Mouse (Mus musculus) lung, postnatal 36 days (tissue): ENCODE measurements around the gene Cuta.

ENCODE experiments used
- DNase-seq: peaks from one replicate; pipeline ENCODE4 v3.0.0; 2022; ENCODE audit warnings: mixed read lengths

Gene Cuta

DNA sequence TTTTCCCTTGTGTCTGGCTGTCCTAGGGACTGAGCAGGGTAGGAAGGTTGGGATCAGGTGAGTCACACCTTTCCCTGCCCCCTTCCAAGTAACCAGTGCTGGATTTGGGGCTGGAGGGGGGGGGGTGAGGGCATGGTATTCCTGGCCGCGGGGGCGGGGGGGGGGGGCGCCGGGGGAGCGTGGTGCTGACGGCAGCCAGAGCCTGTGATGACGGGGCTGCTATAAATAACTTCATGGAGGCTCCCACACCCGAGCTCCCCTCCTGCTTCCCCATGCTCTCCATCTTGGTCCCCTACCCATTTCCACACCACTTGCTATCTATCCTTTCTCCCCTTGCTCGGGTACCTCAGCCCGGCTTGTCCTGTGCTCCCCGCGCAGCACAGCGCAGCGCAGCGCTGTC lies 14.4 kb upstream of the Cuta start:
- DNase-seq: no peak

DNA sequence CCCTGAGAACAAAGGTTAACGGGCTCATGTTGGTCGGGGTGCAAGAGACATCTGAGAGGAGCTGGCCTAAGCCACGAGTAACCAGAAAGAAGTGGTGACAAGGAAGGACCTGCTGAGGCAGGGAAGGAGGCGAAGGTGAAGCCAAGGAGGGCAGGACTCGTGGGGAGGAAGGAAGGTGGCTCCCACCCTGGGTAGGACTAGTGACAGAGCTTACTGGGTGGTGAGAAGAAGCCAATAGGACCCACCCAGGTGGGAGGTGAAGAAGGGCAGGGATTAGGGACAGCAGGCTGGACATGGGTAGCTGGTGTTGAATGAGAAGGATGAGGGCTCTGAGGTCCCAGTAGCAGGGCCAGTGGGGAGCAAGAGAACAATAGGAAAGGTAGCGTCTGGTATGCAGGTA lies 13.8 kb upstream of the Cuta start:
- no peak for DNase-seq

DNA sequence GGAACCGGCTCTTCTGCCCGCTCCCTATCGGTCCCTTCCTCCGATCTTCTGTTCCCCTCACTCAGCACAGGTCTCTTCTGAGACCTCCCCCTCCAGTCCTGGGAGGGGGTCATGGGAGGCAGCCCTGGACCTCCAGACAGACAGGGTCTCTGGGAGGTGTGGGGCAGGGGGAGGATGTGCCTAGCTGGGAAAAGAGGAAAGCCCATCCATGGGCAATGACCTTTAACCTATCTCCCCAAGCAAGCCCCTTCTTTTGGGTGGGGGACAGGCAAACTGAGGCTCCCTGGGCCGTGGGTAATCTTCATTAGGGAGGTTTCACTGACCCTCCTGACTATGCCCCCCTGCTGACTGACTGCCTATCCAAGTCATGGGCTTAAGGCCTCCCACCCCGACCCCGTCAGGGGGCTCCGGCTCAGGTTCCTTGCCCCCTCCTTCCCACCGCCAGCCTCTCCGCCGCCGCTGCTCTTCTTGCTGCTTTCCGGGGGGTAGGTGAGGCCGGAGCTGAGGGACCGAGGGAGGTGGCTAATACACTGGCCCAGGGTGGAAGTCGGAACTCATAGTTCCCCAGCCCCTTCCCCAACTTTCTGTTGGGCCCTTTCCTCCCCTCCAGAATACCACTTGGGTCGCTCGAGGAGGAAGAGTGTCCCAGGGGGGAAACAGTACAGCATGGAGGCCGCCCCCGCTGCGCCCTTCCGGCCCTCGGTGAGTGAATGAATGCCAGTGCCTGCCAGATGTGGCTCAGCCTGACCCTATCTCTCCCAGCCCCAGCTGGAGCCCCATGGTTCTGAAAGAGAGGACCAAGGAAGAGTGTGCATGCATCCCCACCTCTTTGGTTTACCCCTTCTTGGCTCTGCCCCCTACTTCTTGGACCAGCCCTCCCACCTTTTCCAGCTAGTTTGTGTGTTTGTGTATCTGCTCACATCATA lies 12.8 kb upstream of the Cuta start:
- no peak for DNase-seq

DNA sequence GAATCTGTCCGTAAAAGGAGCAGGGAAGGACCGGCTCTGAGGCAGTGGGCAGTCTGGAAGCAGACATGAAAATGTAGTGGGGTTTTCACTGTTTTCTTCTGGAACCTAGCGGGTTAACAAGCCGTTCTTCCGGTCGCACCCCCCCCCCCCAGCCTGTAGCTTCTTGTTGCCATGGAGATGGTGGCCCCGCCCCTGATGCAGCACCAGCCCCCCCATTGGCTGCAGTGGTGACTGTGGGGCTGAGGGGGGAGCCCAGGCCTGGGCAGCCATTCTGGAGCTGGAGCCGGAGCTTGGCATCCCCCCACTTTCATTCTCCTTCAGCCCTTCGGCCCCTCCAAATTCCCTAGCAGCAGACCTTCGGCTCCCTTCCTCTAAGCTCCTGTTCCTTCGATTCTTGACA lies 12.0 kb upstream of the Cuta start:
- peak; percentile 80 for DNase-seq

DNA sequence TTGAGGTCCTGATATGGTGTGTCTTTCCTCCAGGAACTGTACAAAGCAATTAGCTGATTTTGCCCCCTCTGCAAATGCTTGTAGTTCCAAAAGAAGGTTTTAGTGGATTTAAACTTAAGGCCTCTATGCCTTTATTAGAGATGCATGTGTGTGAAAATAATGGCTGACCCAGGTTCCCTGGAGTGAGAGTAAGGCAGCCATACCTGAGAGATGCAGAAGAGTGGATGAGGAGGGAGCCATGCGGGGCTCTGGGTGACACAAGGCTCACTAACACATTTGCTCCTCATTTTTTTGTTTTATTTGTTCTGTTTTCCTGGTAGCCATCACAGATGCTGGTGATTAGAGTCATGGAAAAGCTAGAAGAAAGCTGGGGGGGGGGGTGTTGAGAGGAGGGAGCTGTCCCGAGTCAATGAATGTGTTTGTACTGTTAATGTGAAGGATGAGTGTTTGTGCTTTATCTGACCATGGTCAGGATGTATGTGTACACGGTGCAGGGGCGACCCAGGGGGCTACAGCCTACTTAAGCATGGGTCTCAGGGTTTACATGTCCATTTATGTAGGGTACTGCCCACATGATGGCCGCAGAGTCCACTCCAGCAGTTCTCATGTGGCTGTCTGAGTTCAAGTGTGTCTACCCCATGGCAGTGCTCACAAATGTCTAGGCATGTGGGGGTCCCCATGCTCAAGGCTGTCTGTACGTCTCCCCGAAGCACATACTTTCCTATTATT lies 11.4 kb upstream of the Cuta start:
- DNase-seq: no peak

DNA sequence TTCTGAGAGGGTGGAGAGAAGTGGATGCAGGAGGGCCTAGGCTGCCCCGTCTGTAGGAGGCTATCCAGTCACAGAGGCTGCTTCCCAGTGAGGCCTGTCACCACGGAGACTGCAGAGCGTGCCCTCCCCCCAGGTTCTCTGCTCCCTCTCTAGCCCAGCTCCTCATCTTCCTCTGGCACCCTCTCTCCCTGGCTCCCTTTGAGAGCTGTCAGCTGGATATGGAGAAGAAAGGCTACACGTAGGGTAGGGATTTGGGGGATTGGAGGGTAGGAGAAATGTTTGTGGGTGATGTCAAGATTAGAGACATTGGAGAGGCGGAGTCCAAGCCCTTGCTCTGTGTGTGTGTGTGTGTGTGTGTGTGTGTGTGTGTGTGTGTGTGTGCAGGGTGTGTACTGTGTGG lies 10.5 kb upstream of the Cuta start:
- no peak for DNase-seq

DNA sequence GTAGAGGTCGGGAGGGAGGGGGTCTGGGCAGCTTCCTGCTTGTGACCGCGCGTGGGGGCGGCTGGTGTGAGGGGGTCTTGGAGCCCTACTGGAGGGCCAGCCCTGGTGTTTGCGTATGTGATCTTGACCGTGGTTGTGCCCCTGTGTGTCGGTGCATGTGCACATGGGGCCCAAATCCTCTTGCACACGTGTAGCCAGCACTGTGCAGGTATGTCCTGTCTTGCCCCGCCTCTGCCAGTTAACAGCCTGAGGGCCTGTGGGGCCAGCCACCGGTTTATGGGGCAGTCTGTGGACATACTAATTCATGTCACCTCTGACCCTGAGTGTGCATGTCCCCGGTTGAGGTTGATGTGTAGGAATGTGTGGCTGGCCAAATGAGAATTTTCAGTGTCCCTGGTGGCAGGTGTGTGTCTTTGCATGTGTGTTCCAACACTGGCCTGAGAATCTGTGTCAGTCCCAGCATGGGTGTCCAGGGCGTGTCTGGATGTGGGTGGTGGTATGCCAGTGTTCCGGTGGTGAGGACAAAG lies 9.7 kb upstream of the Cuta start:
- DNase-seq: no peak

DNA sequence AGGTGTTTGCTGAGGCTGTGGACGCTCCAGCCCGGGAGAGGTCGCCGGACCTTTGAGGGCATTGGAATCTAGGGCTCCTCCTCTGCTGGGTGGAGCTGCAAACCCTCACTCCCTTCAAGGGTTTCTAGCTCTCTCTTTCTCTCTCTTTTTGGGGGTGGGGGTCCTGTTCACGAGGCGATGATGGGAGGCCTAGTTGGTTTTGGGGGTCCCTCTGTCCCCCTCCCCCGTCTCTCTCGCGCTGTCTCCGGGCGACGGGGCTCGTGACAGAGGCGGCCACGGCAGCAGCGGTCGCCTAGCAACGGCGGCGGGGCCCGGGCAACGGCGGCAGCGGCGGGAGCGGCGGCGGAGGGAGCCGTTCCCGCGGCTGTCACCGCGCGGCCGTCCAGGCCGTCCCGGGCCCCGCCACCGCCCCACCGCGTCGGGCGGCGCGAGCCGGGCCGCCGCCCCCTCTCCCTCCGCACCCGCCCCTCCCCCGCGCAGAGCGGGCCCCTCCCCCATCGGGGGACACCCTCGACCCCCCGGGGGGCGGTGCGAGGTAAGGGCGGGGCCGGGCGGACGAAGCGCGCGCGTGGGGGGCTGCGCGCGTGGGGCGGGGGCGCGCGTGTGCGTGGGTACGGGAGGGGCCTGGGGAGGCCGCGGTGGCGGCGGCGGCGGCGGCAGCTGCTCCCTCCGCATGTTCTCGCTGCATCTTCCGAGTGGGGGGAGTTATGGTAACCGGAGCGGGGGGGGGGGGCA lies 9.1 kb upstream of the Cuta start:
- DNase-seq: peak; percentile 46

DNA sequence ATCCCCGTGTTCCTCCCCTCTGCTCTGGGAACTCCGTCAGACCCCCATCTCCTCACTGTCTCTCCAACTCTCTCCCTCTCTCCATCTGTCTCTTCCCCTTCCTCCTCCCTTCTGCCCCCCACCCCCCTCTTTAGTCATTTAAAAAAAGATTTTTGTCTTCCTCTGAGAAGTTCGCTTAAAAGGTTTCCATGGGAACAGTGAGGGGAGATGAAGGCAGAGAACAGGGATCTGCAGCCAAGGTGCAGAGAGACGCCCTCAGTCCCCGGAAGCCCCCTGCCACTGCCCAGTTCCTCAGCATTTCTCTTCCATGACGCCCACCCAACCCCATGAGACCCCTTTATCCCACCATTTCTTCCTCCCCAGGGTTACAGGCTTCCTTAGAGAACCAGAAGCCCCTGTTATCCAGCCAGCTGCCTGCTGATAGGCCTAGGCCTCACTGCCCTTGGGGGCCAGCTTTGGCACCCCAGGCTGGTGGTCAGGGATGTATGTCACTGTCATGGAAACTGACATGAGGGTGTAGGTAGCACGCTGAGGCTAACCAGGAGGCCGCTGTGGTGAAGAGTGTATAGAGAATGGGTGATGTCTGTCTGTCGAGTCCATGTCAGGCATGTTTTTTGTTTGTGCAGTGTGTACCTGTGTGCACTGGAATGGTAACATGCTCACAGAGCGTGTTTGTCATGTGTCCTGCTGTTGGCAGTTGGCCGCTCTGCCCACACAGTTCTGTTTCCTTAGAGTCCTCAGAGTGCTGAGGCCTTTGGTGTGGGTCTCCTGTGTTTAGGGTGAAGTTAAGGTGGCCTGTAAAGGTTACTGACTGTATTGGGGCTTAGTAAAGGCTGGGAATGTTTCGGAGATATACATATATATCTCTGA lies 8.1 kb upstream of the Cuta start:
- no peak for DNase-seq

DNA sequence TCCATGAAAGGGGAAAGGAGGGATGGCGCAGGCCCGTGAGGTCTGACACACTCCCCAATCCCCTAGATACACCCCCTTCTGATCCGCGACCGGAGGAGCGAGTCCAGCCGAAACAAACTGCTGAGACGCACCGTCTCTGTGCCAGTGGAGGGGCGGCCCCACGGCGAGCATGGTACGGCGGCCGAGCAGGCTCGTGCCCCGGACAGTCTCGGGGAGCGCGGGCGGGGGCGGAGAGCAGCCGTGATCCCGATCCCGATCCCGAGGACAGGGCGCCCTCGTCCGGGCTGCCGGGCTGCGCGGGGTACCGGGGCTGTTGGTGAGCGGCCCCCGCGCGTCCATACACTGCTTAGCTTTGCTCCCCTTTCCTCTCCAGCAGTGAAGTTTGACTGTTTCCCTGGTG lies 7.2 kb upstream of the Cuta start:
- DNase-seq: peak; percentile 83

DNA sequence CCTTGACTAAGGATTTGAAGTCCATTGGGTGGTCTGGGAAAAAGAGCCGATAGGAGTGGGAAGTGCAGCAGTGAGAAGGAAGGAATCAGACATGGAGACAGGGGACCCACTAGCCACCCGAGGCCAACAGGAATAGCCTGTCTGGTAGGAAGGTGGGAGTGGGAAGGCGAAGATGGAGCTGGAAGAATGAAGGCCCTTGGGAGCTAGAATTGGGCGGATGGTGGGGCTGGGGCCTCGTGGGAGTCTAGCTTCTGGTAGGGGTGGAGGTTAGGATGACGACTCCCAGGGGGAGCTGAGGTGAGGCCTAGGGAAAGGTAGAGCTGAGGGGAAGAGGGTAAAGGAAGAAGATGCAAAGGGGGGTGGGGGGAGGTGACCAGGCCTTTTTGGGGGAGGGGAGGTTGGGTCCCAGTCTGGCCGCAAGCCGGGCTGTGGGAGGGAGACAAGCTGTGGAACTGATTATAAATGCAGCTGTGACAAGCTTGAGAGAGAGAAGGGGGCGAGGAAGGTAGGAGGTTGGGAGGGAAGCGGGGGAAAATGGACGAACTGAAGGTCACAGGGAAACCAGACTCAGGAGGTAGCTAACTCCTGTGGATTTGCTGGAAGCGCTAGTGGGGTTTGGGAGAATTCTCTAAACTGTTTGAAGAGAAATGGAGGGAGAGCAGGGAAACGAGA lies 6.6 kb upstream of the Cuta start:
- DNase-seq: no peak

DNA sequence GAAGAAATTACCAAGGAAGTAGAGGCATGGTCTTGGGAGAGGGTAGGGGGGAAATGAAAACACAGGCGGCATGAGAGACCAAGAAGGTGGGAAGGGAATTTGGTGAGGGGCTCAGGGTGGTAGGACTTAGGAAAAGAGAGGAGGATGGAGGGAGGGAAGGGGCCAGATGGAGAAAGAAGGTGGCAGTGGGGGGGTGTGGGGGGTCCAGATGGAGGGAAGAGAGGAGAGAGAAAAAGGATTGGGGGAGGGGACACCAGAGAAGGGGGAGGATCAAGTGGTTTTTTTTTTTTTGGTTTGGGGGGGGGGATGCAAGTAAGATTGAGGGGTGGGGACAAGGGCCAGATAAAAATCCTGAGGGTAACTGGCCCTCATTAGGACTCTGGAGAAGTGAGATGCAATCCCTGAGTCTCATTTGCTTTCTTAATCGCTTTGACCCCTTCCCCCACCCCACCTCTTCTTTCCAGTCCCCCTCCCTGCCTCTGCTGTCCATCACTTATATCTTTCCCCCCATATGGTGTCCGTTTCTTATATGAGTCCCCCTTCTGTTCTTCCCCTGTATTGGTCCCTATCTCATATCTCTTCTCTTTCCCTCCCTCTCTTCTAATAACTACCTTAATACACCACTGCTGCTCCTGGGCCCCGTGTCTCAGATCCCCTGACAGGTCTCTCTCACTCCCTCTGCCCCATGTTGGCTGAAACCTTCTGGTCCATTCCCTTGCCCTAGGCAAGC lies 2.6 kb upstream of the Cuta start:
- no peak for DNase-seq

DNA sequence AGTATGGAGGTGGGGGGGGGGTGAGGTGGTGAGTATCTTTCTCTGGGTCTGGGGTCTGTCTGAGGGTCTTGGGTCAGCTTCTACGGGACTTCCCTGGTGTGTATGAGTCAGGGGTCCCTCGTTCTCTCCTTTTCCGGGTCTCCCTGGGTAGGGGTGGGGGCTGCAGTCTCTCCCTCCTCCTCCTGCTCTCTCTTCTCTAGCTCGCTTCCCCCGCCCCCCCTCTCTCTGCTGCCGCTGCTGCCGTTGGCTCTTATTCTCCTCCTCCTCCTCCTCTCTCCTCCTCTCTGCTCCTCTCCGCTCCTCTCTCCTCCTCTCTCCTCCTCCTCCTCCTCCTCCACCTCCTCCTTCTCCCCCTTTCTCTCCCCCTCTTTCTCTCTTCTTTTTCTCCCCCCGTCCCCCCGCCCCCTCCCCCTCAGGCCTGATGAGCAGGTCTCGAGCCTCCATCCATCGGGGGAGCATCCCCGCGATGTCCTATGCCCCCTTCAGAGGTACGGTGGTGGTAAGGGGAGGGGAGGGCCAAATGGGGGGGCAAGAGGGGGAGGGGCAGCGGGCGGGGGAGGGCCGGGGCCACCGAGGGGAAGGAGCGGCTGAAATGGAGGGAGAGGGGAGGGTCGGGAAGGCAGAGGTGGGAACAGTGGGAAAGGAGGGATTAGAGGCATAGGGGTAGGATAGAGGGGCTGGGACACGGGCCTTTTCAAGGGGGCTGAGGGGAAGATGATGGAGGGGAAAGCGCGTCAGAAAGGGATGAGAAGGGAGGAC lies 1.8 kb upstream of the Cuta start, which contains the start of gene Syngap1:
TSS of gene Syngap1 (plus strand) at position 223 of the 759 bp plus-strand sequence.
- DNase-seq: no peak

DNA sequence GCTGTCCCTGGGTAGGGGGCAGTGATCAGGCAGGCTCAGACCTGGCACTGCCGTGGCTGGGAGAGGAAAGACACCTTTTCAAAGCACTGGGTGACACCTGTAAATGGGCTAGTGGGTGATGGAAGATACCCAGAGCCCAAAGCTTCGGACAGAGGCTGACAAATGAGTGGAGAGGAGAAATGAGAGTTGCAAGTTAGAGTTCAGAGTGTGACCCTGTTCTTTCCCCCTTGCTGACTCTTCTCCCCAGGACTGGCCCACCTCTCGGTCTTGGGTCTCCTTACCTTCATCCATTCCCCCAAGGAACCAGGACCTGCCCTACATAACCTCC lies 568 bp upstream of the Cuta start:
- no peak for DNase-seq

DNA sequence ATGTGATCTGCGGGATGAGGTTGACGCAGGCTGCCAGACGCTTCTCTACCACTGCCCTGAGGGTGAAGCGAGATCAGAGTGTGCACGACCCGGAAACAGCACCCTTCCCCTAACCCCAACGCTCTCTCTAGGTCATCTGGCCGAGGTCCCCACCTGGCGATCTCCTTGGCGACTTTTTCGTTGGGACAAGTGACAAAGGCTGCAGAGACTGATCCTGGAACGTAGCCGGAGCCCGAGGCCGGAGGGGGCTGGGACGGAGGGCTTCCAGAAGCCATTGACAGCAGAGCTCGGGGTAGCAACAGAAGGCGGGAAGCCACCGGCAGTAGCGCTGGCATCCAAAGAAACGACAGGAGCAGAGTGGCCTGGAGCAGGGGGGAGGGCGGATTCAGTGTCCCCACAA lies 638 bp downstream of the Cuta start:
- DNase-seq: no peak

DNA sequence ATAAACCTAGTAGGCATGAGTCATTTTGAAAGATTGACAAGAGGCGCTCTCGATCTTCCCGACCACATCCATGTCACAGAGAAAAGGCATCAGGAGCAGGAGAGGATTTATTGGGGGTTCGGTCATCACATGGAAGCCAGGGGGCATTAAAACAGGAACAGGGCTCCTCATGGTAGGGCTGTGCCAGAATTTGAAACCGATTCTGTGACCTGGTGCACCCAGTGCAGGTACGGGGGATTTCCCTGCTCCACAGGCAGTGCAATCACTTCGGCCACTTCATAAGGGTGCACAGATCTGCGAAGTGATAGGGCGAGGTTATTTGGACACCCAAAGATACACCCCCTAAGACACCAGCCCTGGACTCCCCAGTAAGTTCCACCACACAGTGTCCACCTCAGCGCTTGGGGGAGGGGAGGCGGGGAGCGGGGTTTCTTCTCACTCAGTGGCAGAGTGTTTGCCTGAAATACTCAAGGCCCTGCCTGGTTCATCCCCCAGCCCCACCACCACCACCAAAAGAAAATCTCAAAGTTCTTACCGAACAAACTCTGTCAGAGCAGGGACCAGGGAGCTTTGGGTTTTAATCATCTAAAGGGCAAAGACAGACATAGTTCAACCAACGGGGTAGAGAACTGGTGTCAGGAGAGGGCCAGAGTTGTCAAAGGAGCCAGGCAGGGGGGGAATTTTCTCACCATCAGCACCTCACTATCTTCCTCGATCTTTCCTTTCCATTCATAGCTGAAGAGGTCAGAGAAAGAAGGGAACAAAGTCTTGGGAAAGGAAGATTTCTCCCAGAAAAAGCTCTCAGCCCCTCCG lies 1.3 kb downstream of the Cuta start:
- no peak for DNase-seq

DNA sequence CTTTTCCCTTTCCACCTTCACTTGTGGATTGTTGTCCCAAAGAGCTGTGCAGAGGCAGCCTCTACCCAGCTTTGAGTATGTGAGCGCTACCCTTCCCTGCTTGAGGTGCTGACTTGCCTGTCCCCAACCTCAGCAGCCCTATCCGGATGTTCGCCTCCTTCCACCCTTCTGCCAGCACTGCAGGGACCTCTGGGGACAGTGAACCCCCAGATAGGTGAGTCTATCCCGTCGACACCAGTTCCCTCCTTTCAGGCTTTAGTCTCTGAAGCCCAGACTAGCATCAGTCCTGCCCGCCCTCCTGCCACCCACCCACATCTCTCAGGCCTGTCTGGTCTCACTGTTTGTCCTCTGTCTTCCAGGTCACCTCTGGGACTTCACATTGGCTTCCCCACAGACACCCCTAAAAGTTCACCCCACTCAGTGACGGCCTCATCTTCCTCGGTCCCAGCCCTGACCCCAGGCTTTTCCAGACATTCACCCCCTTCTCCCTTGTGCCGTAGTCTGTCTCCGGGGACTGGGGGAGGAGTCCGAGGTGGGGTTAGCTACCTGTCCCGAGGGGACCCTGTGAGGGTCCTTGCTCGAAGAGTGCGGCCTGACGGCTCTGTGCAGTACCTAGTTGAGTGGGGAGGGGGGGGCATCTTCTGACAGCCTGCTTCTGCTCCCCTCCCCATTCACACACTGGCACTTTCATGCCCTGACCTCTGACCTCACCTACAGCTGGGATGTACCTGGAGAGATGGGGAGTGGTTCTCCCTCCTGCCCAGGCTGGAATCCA lies 2.3 kb downstream of the Cuta start:
- no peak for DNase-seq

DNA sequence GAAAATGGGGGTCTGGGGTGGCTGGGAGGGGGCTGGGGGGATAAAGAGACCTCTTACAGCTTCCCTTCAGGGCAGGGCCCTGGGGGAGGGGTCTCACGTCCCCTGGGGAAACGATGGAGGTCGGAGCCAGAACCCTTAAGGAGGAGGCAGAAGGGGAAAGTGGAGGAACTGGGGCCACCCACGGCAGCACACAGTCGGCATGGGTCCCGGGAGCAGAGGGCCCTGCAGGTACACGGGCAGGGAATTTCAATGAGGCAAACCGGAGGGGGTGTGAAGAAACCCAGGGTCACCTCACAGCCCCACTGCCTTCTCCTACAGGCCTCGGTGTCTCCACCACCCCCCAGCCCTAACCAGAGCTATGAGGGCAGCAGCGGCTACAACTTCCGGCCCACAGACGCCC lies 2.9 kb downstream of the Cuta start:
- no peak for DNase-seq

DNA sequence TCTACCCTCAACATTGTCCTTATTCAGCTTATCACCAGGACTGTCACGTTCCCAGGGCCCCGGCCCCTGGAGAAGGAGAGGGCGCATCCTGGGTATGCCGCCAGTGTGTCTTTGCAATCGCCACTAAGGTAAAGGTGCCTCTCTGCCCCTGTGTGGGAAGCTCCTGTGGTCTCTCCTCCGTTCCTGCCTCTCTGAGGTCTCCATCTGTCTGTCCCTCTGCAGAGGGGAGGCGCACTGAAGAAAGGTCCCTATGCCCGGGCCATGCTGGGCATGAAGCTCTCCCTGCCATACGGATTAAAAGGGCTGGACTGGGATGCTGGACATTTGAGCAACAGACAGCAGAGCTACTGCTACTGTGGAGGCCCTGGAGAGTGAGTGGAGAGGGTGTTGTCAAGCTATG lies 4.3 kb downstream of the Cuta start:
- DNase-seq: no peak
